Mouse (Mus musculus) olfactory bulb, adult 2 months (tissue): ENCODE measurements around the gene Hyou1.

ENCODE experiments used
- CTCF ChIP-seq: fragments of 200-500 bp; IDR thresholded peaks from 2 replicates; pipeline ENCODE4 v1.5.1; 2012; ENCODE audit warnings: low read depth, mild to moderate bottlenecking, low read length, moderate library complexity; ENCODE audit not compliant: insufficient read depth
- POLR2A ChIP-seq: fragments of 200-500 bp; IDR thresholded peaks from 2 replicates; pipeline ENCODE4 v1.6.1; 2012; ENCODE audit warnings: mild to moderate bottlenecking, low read depth, low read length, moderate library complexity; ENCODE audit not compliant: insufficient read depth

DNA sequence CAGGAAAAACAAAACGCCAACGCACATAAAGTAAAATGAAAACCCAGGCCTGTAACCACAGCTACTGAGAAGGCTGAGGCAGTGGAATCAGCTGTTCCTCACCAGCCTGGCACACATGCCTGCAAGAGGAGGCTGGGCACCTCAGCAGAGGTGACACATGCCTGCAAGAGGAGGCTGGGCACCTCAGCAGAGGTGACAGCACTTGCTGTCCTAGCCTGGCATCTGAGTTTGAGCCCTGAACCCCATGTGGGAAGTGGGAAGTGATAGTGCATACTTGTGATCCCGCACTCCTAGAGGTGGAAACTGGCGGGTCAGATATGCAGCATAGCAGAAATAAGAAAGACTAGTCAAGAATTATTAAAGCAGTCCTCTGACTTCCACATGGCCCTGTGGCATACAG is 27.9 kb upstream of the Hyou1 start:
- no peak for TF ChIP-seq POLR2A
- TF ChIP-seq CTCF: no peak
